Mouse (Mus musculus): ENCODE measurements at regions not wholly inside any gene's neighbourhood (a gene's known extent, or its start where the extent isn't known, plus 50 kb on each side); places are given as distances from the start of the nearest gene placed in this dataset.

DNA sequence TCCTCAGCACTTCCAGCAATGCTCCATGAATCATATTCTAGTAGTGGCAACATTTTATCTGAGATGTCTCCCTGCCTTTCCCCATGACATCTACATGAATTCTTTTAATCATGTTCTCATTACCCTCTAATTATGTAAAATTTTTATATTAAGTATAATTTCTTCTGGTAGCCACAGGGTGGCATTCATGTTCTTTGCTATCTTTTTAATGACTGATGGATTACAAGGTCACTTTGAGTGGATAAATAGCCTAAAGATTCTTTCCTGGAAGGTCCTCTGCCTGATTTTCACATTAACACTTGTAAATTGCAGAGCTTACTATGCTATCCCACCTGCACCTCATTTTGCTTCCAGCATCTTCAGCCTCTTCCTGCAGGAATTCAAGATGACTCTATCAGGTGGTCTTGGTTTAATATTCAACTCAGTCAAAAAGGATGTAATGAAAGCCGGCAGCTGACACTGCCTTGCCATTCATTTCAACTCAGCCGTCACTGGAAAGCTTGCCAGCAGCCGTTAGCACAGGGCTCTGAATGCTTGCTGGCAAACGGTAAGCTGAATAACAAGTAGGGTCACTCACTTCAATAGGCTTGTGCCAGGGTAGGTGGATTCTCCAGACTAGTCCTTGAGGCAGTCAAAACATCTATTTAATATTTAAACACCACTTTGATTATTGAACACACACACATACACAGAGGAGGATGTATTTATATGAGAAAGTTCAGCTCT, 97.0 kb upstream of the Fshr start:
- DNase-seq (ENCODE audit: low spot score in 2 of 2), result no peak

GRCm38 (mm10) chr17:89281321-89281720, 80.8 kb upstream of the Fshr start:
- DNase-seq (ENCODE audit: low spot score in 2 of 2), result no peak

GRCm38 (mm10) chr17:89272141-89272540, 71.7 kb upstream of the Fshr start:
- DNase-seq (ENCODE audit: low spot score in 2 of 2), result no peak

DNA sequence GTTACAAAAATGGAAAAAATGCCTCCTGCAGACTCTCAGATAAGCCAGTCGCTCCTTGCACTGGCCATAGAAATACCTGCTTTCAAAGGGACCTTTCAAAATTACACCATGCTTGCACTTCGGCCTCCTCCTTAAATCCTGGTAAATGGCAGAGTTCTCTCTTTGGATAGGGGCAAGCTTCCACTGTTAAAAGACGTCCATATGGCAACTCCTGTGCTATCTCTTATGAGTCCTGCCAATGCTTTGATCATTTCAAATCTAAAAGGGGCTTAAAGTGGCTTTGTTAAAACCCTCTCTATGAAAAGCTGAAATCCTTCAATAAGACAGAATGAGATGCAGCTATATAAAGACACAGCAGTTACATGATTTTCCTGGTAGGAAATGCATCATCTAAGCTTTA, 55.2 kb upstream of the Fshr start:
- no peak for DNase-seq (ENCODE audit: low spot score in 2 of 2)

GRCm38 (mm10) chr17:89250811-89251210, 50.3 kb upstream of the Fshr start:
- no peak for DNase-seq (ENCODE audit: low spot score in 2 of 2)

Data from left cerebral cortex, adult 8-10 months (tissue).